Mouse (Mus musculus) cerebellum, adult 2 months (tissue): ENCODE results near the gene Fgfr2. TPM values are rescaled to one million over a fixed set of nuclear protein-coding genes. Genes with fewer than 3 reads are reported as not detected.

Experiments
- DNase-seq, 2 experiments: peaks; one replicate each; pipeline ENCODE4 v3.0.0; 2021
- H3K27ac ChIP-seq: fragments of 200-500 bp; 2 replicates; pipeline ENCODE4 v1.5.1; 2012; ENCODE audit warnings: low read length, control low read depth, inconsistent platforms; ENCODE audit not compliant: insufficient read depth
- H3K27me3 ChIP-seq: fragments of 200-500 bp; 2 replicates; pipeline ENCODE4 v1.6.1; 2012; ENCODE audit warnings: inconsistent platforms, mild to moderate bottlenecking, low read length, moderate library complexity; ENCODE audit not compliant: control insufficient read depth, insufficient read depth
- H3K4me1 ChIP-seq: fragments of 200-500 bp; 2 replicates; pipeline ENCODE4 v1.6.1; 2011; ENCODE audit warnings: low read length; ENCODE audit not compliant: control insufficient read depth, insufficient read depth
- H3K4me3 ChIP-seq: fragments of 200-500 bp; replicated peaks from 2 replicates; pipeline ENCODE3; 2011; ENCODE audit warnings: mild to moderate bottlenecking, low read depth, low read length, control low read depth; ENCODE audit not compliant: insufficient read depth
- CTCF ChIP-seq: fragments of 200-500 bp; IDR thresholded peaks from 2 replicates; pipeline ENCODE4 v1.5.1; 2011; ENCODE audit warnings: low read depth, mild to moderate bottlenecking, control low read depth, low read length, moderate library complexity, borderline replicate concordance; ENCODE audit not compliant: insufficient read depth
- POLR2A ChIP-seq: fragments of 200-500 bp; IDR thresholded peaks from 2 replicates; pipeline ENCODE4 v1.6.1; 2011; ENCODE audit warnings: low read length, control low read depth, borderline replicate concordance; ENCODE audit not compliant: insufficient read depth
- WGBS: fragments of 180-500 bp; shearing (Covaris S2); methylation state at CpG from one replicate; pipeline ENCODE4 v1.1.7; 2018; 5-methylcytosine and 5-hydroxymethylcytosine counted together
- polyA plus RNA-seq: library from polyadenylated mRNA; depleted of rRNA; stranded (reverse); fragments of >200 nt; gene quantifications from 2 replicates; pipeline ENCODE4 v1.2.3, GENCODE M21; 2012

Gene Fgfr2
- polyA plus RNA-seq, 1 experiment = 95.3 TPM

DNA sequence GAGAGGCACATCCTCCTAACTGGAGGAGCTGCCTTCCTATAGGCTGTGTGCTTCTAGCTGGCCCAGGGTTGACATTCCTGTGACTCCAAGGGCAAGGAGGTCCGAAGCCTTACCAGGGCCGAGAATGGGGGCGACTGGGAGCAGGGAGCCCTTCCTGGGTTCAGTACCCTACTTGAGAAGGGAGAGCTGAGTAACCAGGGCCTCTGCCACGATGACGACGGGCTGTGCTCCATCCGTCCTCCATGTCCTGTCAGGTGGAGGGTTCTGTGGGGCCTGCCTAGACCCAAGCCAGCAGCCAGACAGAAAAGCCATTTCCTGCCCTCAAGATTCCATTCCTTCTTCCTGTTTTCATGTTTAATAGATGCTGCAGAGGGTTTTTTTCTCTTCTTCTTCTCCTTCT is 463.5 kb downstream of the Fgfr2 start:
- whole genome bisulfite sequencing = 90% methylated on average over 7 of the region's 7 CpGs
- Histone ChIP-seq H3K27ac (no peak overlapping the region), H3K4me1 (peaks cover 15% of the 10 kb centered on the region), H3K27me3 (no peaks in the 10 kb centered on the region), H3K4me3 (no peak overlapping the region)
- TF ChIP-seq POLR2A (no peak), CTCF (no peak)
- no peak for DNase-seq

DNA sequence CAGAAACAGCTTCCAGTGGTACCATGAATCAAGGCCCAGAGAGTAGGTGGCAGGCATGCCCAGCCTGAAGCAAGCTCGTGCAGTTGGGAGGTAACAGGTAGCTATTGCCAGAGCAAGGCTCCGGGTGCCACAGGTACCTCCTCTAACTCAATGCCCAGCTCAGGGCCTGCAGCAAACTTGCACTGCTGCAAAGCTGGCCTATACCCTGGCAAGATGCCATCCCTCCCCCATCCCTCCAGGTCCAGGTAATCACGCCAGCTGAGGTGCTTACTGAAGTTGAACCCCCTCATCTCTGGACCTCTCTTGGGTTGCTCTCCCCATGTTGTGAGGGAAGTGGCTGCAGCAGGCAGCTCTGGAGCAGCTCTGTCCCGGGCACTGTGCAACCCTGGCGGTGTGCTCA is 464.5 kb downstream of the Fgfr2 start:
- no peak for TF ChIP-seq POLR2A
- TF ChIP-seq CTCF = no peak
- WGBS = 91% methylated on average over 5 of the region's 5 CpGs
- Histone ChIP-seq H3K27me3 (no peaks in the 10 kb centered on the region), H3K27ac (no peak overlapping the region), H3K4me3 (no peak overlapping the region), H3K4me1 (peaks cover 15% of the 10 kb centered on the region)
- no peak for DNase-seq

DNA sequence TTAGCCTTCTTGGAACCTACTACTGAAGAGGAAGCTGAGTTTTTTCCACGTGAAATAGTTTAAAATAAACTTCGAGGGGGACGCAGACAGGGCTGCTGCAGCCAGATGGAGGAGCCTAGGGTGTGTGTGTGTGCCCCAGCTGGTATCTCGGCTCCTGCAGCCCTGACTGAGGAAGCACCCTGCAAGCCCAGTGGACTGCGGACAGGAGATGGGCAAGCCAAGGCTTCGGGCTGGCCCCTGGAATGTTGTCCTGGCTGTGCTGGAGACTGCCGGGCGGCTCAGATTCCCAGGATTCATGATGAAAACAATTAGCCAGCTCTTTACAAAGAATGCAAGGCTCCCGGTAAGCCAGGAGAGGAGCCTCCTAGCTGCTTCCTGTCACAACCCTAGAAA is 465.1 kb downstream of the Fgfr2 start:
- H3K27me3 ChIP-seq = no peaks in the 10 kb centered on the region
- no peak overlapping the region for H3K4me3 ChIP-seq
- 32% methylated on average over 9 of the region's 9 CpGs for WGBS
- no peak for DNase-seq
- TF ChIP-seq POLR2A = no peak
- no peak for TF ChIP-seq CTCF
- H3K4me1 ChIP-seq = peaks cover 15% of the 10 kb centered on the region
- H3K27ac ChIP-seq = no peak overlapping the region

DNA sequence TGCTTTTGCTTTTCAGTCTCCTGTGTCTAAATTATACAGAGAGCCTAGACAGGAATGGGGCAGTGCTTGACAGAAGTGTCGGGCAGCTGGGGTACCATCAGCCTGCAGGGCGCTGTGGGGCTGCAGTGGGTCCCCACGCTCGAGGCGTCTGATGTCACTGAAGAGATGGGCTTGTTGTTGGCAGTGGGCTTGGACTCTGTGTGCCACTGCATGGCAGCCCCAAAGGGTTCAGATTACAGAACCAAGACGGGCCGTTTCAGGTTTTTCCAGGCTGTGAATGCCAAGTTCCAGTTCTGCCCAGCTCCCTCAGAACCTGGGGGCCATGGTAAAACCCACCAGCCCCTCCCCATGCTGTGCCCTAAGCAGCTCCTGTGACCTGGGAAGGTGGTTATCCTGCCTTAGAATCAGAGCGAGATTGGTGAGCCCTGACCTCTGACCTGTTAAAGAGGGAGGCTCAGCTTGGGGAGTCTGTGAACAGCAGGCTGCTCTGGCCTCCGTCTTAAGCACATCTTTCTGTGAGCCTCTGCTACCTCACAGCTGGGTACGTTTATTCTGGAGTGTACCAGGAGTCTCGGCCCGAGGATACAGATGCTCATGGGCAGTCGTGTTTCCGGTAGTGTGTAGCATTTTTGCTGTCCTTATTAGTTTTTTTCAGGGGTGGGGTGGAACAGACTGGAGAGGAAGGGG is 465.6 kb downstream of the Fgfr2 start:
- no peak for DNase-seq
- Histone ChIP-seq H3K4me1 (peaks cover 15% of the 10 kb centered on the region), H3K4me3 (no peak overlapping the region), H3K27ac (no peak overlapping the region), H3K27me3 (no peaks in the 10 kb centered on the region)
- TF ChIP-seq POLR2A (no peak), CTCF (no peak)
- WGBS = 75% methylated on average over 14 of the region's 14 CpGs

DNA sequence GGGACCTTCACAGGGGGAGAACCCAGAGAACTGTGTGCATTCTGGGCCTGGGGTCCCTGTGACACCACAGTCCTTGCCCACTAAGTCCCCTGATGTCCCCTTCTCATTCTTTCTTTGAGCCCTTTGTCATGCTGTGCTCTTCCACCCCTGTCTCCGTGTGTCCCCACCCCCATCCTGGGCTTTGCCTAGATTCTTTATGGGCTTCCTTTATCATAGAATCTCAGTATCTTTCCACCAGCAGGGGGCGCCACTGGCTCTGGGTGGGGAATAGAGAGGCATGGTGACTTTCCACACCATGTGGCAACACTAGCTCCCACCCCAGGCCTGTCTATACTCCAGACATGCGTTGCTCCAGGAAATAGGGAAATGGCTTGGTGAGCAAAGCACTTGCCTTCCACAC is 466.6 kb downstream of the Fgfr2 start:
- peak overlapping the region; percentile 23 for H3K27ac ChIP-seq
- TF ChIP-seq CTCF (peak; percentile 75), POLR2A (no peak)
- peak; percentile 86 to 92 for DNase-seq
- H3K27me3 ChIP-seq = no peaks in the 10 kb centered on the region
- WGBS = 1% methylated on average over 3 of the region's 3 CpGs
- H3K4me3 ChIP-seq = no peak overlapping the region
- peaks cover 15% of the 10 kb centered on the region for H3K4me1 ChIP-seq

DNA sequence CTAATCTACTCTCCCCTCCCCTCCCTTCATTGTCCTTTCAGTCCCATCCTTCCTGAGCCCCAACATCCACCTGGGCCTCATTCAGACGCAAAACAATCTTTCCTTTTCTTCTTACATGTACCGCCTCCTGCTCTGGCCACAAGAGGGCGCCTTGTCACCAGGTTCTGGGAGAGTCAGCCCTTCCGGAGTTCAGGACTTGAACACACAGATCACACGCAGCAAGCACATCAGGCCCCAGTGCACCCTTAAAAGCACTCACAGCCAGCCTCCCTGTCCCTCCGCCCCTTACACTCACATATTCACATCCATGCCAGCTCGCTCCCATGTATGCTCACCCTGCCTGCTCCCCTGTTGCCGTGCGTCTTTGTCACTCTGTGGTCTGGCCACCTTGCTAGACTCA is 467.1 kb downstream of the Fgfr2 start:
- no peaks in the 10 kb centered on the region for H3K27me3 ChIP-seq
- WGBS = 7% methylated on average over 9 of the region's 9 CpGs
- no peak for TF ChIP-seq POLR2A
- TF ChIP-seq CTCF = peak; percentile 97

DNA sequence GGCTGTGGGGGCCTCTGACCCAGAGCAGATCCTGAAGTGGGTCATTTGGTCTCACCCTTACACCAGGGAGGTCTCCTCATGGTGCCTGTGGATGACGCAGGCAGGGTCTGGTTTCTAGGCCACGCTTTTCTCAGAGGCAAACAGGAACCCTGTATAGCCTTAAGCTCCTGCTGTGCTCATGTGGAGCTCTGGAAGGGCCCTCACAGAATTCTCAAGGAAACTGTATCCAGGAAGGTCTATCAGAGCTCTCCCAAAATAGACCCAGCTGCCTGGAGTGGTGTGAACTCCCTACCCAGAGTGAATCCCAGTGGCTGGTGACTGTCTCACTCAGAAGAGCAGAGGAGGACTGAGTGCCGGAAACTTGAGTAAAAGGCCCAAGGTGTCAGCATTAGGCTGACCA is 468.7 kb downstream of the Fgfr2 start:
- TF ChIP-seq POLR2A (no peak), CTCF (no peak)
- DNase-seq = no peak
- Histone ChIP-seq H3K27me3 (no peaks in the 10 kb centered on the region), H3K4me3 (no peak overlapping the region), H3K27ac (no peak overlapping the region), H3K4me1 (peaks cover 15% of the 10 kb centered on the region)
- WGBS = 88% methylated on average over 3 of the region's 3 CpGs

More for the DNA sequence above, 467.1 kb downstream of the Fgfr2 start:
- DNase-seq = peak; percentile 89 to 94
- Histone ChIP-seq H3K4me1 (peaks cover 15% of the 10 kb centered on the region), H3K4me3 (peak overlapping the region; percentile 11), H3K27ac (peak overlapping the region; percentile 23)

DNA sequence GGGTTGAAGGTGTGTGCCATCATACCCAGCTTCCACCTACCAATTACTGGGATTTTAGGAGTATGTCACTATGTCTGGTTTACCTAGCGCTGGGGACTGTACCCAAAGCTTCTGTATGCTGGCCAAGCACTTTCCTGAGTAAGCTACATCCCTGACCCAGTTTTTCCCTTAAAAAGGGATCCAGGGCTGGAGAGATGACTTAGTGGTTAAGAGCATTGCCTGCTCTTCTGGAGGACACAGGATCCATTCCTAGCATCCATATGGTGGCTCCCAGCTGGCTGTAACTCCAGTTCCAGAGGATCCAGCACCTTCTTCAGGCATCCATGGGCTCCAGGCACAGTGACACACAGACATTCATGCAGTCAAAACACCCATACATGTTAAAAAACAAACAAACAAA is 476.6 kb downstream of the Fgfr2 start:
- H3K4me3 ChIP-seq = no peak overlapping the region
- 96% methylated on average over 1 of the region's 1 CpGs for WGBS
- no peak overlapping the region for H3K27ac ChIP-seq
- H3K4me1 ChIP-seq = no peaks in the 10 kb centered on the region
- no peak for DNase-seq
- no peaks in the 10 kb centered on the region for H3K27me3 ChIP-seq
- TF ChIP-seq CTCF (no peak), POLR2A (no peak)
